Mouse (Mus musculus): ENCODE results near the gene Ypel4.
A peak's percentile ranks its signal among the peaks of the same experiment; 100 is the strongest.

GRCm38 (mm10) chr2:84715562-84716361 is 18.1 kb upstream of the Ypel4 start:
- TF ChIP-seq CTCF (IDR thresholded peaks at IDR 0.05; ENCODE audit: control insufficient read depth, insufficient read depth, insufficient read length) (no peak), MAX (IDR thresholded peaks at IDR 0.05) (peak; percentile 58), USF1 (IDR thresholded peaks at IDR 0.05; ENCODE audit: low read depth) (no peak), MYOG (IDR thresholded peaks at IDR 0.05; ENCODE audit: control insufficient read depth, extremely low read depth, insufficient read length) (no peak), MYOD1 (IDR thresholded peaks at IDR 0.05; ENCODE audit: control insufficient read depth, insufficient read length, low read depth) (no peak), CEBPB (IDR thresholded peaks at IDR 0.05; ENCODE audit: low read depth) (no peak), FOSL1 (IDR thresholded peaks at IDR 0.05; ENCODE audit: insufficient read depth, low read length, poor library complexity, severe bottlenecking) (no peak)
